Mouse (Mus musculus): ENCODE results near the gene Elmo1.
A peak's percentile ranks its signal among the peaks of the same experiment; 100 is the strongest.

The Elmo1 gene

DNA sequence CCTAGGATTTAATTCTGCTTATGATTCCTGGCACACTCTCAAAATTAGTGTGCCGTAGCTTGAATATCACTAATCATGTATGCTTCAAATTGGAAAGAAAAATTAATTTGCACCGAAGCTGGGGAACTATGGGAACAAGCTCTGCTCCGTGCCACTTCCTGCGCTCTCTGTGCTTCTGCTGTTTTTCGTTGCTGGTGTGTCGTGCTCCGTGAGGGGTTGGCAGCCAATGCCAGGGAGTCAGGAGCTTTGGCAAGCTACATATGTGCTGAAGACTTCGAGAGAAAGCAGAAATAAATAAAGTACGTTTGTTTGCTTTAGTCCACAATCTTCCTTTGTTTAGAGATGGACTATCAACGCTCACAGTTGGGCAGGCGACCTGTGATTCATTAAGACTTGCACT lies 225.7 kb downstream of the Elmo1 start:
- DNase-seq (ENCODE audit: low read depth, low spot score): no peak

DNA sequence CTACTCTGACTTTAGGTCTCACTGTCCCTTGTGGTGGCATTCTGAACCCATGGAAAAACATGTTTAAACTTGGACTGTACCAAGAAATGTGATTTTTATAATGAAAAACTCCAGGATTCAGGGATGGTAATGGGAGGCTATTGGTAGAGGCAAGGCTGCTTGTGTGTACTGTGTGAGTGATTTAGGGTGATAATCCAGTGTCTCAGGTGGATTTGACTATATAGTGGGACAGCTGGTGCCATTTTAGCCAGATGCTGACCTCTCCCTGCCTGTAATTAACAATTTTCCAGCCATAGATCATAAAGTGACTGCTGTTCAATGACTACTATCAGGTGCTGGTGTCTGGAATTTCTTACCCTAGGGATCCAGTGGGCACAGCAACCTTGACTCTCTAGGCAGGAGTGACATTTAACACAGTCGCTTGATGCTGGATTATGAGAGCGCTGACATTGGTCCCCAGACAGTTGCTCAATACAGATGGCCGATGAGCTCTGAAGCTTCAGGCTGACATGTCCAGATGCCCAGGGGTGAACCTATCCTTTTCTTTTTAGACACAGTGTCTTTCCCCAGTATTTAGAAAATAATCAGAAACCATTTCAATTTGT lies 228.3 kb downstream of the Elmo1 start:
- DNase-seq (ENCODE audit: low read depth, low spot score): no peak

DNA sequence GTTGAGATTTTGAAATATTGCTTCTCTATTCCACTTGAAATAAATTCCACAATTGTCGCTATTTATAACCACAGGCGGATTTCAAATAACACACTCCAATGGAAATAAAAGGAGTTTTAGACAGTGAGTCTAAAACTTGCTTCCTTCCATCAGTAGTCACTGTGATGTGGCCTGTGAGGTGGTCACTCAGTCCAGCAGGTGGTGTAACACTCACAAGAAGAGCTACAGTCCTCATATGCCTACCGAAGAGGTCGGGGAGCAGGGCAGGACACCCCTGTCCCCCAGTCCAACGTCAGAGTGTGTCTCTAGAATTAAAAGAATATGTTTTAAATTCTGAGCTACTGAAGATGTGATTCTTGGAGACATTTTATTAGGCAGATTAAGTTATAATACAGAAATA lies 229.8 kb downstream of the Elmo1 start:
- DNase-seq (ENCODE audit: low read depth, low spot score): no peak

DNA sequence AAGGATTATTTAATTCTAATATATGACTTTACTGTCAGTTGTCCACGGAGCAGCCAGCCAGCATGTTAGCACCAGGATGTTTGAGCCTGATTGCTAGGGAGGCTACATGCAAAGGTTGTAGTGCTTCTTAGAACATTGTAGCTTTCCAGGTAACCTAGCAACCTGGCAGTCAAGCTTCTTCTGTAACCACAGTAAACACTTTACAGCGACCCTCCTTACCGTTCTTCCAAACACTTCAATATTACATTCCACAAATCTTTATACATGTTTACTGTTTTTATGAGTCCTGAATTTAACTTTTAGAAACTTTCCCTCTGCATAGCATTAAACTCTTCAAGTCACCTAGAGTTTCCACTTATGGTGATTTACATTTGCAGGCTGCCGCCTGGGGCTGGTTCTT lies 233.1 kb downstream of the Elmo1 start:
- no peak for DNase-seq (ENCODE audit: low read depth, low spot score)

DNA sequence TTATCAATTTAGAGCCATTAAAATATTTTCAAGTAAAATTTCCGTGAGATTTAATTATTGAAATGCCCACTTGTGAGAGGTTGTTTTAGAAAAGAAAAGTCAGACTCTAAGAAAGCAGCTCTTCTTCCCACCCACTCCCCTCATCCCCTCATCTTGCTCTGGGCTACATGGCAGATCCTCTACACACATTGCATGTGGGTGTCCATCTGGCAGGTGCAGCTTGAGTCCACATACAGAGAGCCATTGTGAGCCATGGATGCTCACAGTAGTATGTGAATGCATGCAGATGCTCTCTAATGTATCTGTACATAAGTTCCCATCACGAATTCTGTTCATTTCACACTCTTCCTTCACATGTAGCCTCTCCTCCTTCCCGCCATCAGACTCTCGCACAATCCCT lies 236.7 kb downstream of the Elmo1 start:
- no peak for DNase-seq (ENCODE audit: low read depth, low spot score)

DNA sequence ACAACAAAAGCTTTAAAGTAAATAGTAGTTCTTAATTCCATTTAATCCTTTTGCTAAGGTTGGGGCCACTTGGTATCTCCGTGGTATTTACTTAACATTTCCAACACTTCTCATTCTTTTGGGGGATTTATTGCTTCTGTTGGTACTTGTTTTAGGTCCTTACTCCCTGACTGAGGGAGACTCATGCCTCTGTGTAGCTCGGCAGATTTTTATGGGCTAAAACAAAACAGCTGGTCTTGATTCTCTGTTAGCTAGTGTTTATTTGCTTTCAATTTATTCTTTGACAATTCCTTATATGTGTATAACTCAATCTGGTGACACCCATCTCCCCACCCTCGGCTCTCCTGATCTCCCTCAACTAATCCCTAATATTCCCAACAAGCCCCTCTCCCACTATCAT lies 237.6 kb downstream of the Elmo1 start:
- no peak for DNase-seq (ENCODE audit: low read depth, low spot score)

DNA sequence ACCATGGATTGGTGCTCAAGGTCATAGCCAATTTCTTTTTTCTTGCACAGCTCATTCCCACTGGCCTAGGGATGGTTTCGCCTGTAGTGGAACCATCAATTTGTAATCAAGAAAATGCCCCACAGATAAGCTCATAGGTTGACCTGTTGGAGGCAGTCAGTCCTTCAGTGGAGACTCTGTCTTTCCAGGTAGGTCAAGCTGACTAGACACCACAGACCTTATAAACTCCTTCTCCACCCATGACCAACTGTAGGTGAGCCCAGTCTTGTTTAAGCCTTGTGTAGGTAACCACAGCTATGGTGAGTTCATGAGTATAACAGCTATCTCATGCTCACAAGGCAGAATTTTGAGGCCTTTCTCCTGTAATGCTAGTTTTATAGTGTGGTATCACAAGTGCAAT lies 238.3 kb downstream of the Elmo1 start:
- no peak for DNase-seq (ENCODE audit: low read depth, low spot score)

DNA sequence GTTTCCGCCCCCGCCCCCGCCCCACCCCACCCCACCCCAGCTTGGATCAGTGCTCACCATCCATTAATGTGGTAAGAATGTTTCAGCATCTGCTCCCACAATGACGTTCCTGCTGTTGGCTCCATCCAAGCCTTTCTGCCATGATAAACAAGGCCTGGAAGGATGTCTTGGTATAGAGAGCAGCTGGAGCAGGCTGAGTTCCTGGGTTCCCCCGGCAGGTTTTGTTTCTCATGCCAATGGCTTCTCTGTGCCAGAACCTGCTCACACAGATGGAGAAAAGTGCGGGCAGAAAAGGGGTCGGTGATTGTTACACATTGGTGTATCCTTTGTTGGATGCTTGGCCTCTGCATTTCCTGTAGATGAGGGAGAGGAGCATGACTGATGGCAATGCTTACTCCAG lies 240.6 kb downstream of the Elmo1 start:
- DNase-seq (ENCODE audit: low read depth, low spot score): no peak

DNA sequence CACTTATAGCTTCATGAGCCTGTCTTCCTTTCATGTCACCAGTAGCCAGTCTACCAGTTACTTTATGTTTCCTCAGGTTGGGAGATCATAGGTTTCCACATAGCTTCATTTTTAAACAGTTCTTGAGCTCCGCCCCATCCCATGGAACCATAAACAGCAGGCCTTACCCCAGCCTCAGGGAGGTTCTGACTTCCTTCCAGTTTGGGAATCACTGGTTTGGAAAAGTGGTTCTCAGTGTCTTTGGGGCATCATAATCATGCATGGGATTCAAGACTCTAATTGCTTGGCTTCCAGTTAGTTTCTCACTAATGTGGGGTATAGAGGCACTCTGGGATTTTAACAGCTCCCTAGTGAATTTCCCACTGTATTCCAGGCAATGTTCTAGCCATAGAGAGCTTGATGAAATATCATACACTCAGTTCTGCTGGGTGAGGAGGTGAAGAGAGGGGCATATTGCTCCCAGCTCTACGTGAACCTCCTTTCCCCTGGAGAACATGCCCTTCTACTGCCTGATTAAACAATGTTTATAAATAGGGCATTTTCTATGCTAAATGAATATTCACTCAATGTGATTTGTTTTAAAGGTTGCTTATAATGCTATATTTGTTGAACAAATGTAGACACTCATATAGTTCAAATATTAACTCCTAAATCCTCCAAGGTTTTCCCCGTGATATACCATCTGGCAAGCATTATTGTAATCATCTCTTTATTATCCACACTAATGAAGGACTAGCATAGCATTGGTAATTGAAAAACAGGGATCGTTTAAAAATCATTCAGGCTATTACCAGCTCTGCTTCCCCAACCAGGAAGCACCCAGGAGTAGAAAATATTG lies 244.9 kb downstream of the Elmo1 start:
- no peak for DNase-seq (ENCODE audit: low read depth, low spot score)

DNA sequence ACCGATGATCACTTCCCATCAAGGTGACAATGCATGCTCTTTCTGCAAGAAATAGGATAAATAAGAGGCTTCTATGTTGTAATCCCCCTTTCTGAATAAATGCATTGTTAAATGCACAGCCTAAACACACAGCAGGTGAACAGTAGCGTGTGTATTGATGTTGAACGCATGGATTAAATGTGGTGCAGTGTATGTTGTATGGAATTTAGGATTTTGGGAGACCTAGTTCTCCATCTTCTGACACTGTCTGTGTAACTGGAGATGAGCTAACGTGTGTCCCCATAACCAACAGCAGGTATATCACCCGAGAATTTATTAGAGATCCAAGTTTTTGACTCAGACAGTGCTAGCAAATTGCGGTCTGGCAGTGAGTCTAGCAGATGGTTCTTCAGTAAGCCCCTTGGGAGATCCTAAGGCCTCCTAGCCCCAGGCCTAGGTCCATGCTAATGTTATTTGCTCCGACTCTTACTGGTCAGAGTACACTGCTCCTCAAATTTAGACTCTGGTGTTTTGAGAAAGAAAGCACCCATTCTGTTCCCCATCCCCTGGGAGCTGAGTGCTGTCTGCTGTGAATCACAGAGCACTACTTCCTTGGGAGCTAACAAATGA lies 245.6 kb downstream of the Elmo1 start:
- no peak for DNase-seq (ENCODE audit: low read depth, low spot score)

DNA sequence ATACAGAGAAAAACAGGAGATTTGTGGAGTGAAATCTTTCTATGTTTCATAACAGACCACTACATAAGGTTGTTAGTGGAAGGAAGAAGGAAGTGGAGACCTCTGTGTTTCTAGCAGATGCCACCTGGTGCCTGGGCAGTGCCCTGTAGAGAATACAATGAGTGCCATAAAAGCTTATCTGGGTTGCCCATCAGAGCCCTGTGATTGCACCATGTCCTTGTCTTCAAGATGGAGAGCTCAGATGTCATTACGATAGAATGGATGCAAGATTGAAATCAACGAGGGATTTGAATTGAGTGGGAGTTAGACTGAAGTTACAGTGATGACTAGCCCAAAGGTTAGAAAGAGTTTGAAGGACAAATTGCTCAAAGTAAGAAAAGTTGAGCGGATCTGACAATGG lies 252.5 kb downstream of the Elmo1 start:
- DNase-seq (ENCODE audit: low read depth, low spot score): no peak

DNA sequence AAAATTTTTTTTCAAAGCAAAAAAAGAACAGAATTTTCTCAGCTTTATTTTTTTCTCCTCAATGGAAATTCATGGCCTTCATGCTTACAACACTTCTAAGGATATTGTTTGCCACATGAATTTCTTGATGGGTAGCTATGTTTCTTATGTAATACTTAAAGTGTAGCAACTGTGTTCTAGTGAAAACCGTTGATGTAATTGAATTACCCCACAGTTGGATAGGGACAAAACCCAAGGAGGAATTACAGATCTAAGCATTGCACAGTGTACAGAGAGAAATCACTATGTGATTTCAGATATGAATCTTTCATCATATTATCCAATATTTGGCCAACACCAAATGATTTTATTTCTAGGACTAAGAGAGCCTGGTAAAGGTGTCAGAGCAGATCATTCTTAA lies 259.4 kb downstream of the Elmo1 start:
- DNase-seq (ENCODE audit: low read depth, low spot score): no peak

DNA sequence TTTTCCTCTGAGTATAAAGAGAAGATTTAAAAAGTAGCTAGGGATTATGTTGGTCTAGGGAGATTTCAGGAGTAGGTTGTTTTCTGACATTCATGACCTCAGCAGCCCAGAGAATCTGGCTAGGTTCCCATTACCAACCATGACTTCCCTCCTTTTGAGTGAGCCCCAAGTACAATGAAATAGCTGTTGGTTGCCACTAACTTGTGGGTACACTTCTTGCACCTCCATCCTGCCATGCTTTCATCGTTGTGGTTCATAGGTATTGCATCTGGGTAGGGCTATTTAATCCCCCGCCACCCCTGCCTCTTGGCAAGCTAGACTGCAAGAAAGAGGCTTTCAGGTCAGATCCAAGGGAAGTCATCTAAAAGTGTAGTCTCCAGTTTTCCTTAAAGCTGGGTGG lies 262.2 kb downstream of the Elmo1 start:
- no peak for DNase-seq (ENCODE audit: low read depth, low spot score)

DNA sequence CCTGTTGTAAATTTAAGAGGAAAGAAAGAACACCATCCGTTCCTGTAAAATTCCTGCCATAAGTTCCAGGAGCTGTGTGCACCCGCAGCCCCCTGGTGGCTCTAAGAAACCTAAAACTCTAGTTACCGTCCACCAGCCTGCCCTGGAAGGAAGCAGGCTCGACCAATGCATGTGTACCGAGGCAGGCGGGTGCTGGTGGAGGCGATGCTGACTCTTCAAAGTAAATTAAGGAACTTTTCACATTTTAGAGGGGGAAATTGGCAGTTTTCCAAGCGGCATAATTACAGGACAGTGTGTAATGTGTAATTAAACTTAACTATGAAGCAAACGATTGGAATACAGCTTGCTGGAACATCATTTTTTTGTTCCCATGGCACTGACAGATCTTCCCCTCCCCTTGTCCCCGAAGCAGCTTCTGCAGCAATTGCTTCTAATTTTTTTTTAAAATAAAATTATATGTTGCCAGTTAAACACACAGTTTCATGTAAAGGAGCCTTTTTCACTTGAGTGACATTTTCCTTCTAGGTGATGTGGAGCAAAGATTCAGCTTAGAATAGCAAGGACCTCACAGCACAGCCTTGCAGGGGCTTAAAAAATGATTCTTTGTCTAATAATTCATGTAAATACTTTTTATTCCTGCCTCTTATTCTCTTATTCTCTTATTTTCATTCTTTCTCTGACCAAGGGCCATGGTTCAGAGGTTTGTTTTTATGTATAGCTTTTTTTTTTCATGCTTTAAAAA lies 263.6 kb downstream of the Elmo1 start:
- no peak for DNase-seq (ENCODE audit: low read depth, low spot score)

DNA sequence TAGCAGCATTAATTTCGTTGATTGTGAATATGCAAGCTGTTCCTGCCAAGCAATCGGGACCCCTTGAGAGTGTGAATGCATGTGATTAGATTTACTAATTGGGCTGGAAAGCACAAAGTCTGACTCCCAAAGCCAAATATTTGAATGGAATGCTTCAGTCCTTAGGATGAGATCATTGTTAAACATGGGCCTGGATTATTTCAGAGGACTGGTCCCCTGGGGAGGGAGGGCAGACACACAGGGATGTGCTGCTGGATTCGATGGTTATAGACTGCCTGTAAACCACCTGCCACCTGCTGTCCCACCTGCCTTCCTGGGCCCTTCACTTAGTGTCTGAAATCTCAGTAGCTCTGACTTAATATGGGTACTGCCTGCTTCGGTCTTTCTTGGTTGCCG lies 264.2 kb downstream of the Elmo1 start:
- DNase-seq (ENCODE audit: low read depth, low spot score): no peak

DNA sequence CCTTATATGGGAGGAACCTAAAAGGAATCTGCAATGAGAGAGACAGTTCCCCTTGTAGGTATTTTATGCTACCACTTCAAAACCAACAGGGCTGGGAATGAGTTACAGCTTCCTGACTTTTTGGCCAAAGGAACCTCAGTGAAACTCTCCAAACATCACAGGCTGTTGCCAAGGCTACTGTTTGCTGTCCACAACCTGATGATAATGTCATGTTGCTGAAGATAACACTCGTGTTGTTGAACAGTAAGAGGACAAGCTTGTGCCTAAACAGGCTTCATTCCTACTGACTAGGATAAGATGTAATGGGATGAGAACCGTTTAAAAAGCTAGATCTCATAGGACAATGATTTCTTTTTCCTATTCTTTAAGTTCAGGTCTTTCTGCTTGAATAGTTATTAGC lies 272.1 kb downstream of the Elmo1 start:
- DNase-seq (ENCODE audit: low read depth, low spot score): no peak

DNA sequence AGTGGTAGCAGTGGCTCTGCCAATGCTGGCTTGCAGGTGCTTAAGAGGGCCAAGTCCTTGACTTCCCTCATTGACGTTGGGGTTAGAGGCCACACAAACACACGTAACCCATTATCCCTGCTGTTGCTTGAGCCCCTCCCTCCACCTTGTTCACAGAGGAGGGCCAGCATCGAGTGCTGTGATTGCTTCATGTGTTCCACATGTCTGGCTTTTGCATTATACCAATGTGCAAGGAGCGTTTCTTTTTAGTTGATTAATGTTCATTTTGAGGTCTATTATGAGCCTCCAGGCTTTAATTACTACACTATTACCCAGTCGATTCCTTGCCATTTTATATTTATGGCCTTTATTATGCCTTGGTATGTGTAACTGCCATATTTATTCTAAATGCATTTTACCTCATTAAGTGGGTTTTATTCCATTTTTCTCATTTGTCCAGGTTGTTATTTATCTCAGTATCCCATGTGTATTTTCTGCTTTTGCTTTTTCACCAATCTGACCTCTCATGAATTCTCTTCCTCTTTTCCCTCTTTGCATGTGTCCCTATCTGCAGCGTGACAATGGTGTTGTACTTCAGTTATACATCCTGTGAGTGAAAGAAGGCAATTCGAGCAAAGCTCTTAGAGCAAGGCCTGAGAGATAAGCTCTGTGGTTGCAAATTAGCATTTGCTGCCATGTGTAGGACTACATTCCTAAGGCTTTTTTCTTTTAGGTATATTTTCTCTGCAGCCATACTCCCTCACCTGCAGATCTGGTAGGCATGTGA lies 275.6 kb downstream of the Elmo1 start:
- DNase-seq (ENCODE audit: low read depth, low spot score): no peak

DNA sequence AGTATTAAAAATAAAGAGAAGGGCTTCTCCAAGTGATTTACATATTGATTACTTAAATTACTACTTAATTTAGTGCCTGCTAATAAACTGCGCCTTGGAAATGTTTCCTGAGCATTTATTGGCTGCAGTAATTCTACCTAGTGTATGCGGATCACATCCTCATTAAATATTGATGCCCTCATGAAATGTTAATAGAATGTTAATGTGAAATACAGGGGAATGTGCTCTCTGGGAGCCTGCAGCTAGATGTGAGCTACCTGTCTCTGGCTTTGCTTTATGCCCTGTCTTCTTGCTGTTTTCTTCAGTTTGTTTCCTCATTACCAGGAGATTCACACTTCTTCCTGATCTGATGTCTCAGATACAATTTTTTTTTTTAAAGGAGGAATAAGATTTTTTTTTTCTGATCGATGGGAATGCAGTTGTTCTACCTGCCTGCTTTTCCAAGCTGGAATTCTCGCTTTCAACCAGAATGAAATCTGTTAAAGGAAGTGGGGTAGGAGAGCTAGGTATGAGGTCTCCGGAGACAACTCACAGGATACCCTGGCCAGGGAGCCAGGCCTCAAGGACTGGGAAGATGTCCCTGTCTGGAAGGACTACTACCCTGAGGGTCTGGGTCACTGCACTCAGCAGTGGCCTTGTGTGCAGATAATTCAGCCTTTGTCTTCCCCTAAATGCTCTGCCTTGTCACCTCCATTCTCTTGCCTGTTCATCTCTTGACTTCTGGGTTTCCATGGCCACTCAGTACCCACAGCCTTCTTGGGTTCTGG lies 279.8 kb downstream of the Elmo1 start:
- DNase-seq (ENCODE audit: low read depth, low spot score): no peak

DNA sequence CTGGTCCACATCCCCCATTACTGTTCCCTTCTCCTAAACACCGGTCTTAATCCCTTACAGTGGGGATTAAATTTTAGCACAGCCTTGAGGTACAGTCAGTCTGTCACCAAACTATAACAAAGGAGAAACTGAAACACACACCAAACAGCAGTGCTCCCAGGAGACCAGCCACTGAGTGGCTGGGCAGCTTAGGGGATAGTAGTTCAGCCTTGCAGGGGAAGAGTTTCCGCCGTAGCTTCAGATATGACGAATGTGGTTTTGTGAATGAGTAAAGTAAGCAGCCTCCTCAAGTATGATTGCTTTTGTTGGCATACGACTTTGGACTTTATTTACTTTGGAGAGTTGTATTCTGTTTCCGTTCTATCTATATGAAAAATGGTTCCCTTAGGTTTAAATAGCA lies 281.1 kb downstream of the Elmo1 start:
- peak; percentile 50 for DNase-seq (ENCODE audit: low read depth, low spot score)

DNA sequence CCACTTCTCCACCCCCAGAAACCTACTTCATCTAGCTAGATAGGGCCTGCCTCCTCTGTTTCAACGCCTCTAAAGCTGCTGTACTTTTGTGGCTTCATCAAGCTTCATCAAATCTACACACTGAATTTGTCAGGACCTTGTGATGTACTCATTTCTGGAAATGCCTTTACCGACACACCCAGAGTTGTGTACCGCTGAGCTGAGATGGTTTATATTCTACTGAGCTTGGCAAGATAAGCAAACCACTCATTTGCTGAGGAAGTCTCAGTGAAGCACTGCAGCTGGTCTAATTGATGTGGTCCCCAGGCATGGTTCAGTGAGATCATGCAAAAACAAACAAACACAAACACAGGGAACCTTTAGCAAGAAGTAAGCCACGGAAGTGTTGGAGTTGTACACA lies 281.9 kb downstream of the Elmo1 start:
- DNase-seq (ENCODE audit: low read depth, low spot score): no peak

DNA sequence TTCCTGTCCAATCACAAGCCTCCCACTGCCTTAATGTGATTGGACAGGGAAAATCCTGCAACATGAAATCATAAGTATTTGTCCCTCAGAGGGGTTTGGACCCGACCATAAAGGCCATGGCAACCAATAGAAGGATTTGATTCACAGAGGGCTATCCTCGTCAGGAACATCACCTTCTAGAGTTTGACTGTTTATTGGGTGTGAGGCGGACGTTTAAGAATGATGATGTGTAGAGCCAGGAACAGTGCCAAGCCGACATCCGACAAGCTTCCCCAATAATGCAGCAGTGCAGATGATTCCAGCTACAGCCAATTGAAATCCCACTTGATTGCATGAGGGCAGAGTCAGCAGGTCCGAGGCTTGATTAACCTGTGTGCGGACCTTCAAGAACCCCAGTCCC lies 288.5 kb downstream of the Elmo1 start:
- DNase-seq (ENCODE audit: low read depth, low spot score): no peak

Measured in 3T3-L1 (cell line).